ENCODE assay signal across 8 mouse cellular contexts in genomic region chr13:109558341-109559257, GRCm38 (mm10).
DNase-seq lines count a peak whose midpoint lies in the region; ATAC-seq and TF ChIP-seq lines count a peak whose summit lies in the region.
"Had no signal": no experiment of that assay in that cellular context is flagged by ENCODE, and none has a peak within 500 bp of the region (broad histone marks: within the 10 kb centered on the region; RNA-seq: fewer than 3 reads in every experiment).

No protein-coding gene starts in this region.

- H3K27me3 ChIP-seq in G1E (ENCODE audit: insufficient read depth, low read length) = peaks cover 14% of the 10 kb centered on the region
- H3K27me3 ChIP-seq: embryonic facial prominence, embryonic 15.5 days had no signal

- 0 out of 2 replicates have a peak, but pooled peaks cover 2% of the 10 kb centered on the region for H3K9me3 ChIP-seq in G1E (replicated peaks)
- H3K9me3 ChIP-seq: embryonic facial prominence, embryonic 15.5 days had no signal

- no peak for TF ChIP-seq CTCF in G1E (IDR thresholded peaks at IDR 0.05; ENCODE audit: low read depth, low read length)
- peak; percentile 66; the same call in 1 of the 2 replicates for TF ChIP-seq CTCF in brain, embryonic 14.5 days (IDR thresholded peaks at IDR 0.05; ENCODE audit: borderline replicate concordance, extremely low read depth, insufficient read depth, insufficient read length)

- H3K36me3 ChIP-seq in G1E (replicated peaks) = no peaks in the 10 kb centered on the region
- H3K36me3 ChIP-seq: embryonic facial prominence, embryonic 15.5 days had no signal

- no peak overlapping the region for H3K4me3 ChIP-seq in G1E (ENCODE audit: low read depth, low read length)
- H3K4me3 ChIP-seq: embryonic facial prominence, embryonic 15.5 days had no signal

- ATAC-seq in G1E (ENCODE audit: extremely low read depth, insufficient number of reproducible peaks, low FRiP score, poor library complexity, severe bottlenecking) = no peak

- no peaks in the 10 kb centered on the region for H3K4me1 ChIP-seq in G1E (ENCODE audit: insufficient read depth, low read depth, low read length)
- H3K4me1 ChIP-seq: embryonic facial prominence, embryonic 15.5 days had no signal

- peak; percentile 65 for DNase-seq in layer of hippocampus, adult 11-12 months (ENCODE audit: low spot score)
- DNase-seq in layer of hippocampus, postnatal 36 days = no peak
- DNase-seq in G1E (ENCODE audit: low spot score) = peak; percentile 2
- DNase-seq in brain, embryonic 14.5 days (ENCODE audit: low read depth) = peak; percentile 93
- peak; percentile 21 for DNase-seq in forelimb bud, embryonic 11.5 days (ENCODE audit: low read depth, low spot score)
- peak; percentile 55 for DNase-seq in lung, postnatal 14 days
- peak; percentile 16 for DNase-seq in thymus, postnatal 14 days

- TF ChIP-seq POLR2A in brain, embryonic 14.5 days (IDR thresholded peaks at IDR 0.05; ENCODE audit: borderline replicate concordance, extremely low read depth, insufficient read depth, insufficient read length, poor library complexity, severe bottlenecking) = no peak

Comparison
In these comparisons a context has a peak if more than half of its experiments do, and no peak if none do; other contexts are left out.
1. DNase-seq: peak in layer of hippocampus, adult 11-12 months (single experiment), G1E (single experiment), brain, embryonic 14.5 days (single experiment), forelimb bud, embryonic 11.5 days (single experiment), lung, postnatal 14 days (single experiment) and thymus, postnatal 14 days (single experiment); none in layer of hippocampus, postnatal 36 days (0 of 2).